Mouse (Mus musculus) CD4-positive, CD25-positive, alpha-beta regulatory T cell, adult 4 months (primary cell): Measurements from ENCODE around the gene Ccdc24. TPM values are rescaled to one million over a fixed set of nuclear protein-coding genes. Genes with fewer than 3 reads are reported as not detected.

ENCODE experiments used
- ATAC-seq: one replicate; pipeline ENCODE4 v1.8.0; 2017
- polyA plus RNA-seq, 2 experiments: library from polyadenylated mRNA; unstranded; fragments of 100-300 nt; shearing (Covaris generic); gene quantifications; one replicate each; pipeline ENCODE4 v1.2.1; 2017

Gene Ccdc24
- polyA plus RNA-seq, 2 experiments from 2014 or later: not detected

DNA sequence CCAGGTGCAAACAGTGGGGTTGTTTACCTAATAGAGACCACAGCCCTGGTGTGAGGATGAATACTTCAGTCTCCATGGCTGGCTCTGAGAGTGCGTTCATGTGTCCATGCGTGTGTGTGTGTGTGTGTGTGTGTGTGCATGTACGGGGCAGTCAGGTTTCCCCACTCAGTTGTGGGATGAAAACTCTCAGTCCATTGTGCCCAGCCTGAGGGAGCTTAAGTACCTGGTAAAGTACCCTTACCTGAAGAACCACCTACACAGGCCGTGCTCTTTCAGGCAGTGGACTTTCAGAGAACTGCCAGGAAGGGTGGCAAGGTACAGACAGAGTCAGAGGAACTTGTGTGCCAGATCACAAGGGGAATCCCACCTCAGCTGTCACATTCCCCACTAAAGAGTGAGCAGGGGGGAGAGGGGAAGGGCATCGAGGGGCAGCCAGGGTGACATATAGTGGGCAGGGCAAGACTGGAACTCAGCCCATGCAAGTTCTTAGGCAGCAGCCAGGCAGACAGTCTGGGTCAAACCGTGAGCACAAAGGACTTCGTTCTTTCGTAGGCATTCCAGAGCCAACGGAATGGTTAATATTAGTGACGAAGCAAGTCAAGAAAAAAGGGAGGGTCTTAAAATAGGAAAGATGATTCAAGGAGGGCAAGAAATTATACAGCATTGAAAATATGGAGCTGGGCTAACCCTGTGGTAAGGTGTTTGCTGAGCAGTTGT is 20.0 kb downstream of the Ccdc24 start:
- ATAC-seq: no peak

- ATAC-seq: no peak
These were observed 21.5 kb downstream of the Ccdc24 start for GRCm38 (mm10) chr4:117850871-117851270.

DNA sequence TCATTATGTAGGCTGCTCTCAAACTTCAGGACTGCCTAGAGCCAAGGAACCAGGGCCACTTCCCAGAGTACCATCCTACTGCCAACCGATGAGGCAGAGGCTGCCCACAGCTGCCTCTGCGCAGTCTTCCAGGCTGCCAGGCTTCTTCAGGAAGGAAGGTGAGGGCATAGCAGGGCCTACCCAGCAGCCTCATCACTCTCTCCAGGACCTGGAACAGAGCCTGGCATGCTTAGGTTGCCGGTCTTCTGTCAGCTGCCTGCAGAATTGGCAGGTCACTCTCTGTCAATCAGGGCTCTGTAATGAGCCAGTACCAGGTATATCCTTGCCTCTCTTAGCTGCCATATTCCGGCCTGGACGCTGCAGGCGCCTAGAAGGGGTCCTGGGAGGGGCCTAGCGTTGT is 22.2 kb downstream of the Ccdc24 start:
- ATAC-seq: no peak

GRCm38 (mm10) chr4:117849506-117849905 is 22.9 kb downstream of the Ccdc24 start:
- ATAC-seq: no peak

DNA sequence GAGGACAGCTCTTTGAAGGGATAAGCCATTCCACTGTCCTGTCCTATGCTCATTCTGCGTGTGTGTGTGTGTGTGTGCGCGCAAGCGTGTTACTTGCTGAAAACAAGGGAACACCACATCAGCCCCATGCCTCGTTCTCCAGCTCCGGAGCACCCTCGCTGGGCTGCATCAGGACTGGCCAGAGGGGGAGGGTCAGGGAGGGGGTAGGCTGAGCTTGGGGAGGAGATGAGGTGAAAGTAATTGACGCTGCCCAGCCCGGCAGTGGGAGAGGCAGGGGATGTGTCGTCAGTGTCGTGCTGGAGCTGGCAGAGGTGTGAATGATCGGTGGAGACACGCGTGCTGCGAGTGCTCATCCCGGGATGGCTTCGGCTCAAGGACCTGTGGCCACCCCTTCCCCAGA is 23.3 kb downstream of the Ccdc24 start:
- ATAC-seq: no peak

DNA sequence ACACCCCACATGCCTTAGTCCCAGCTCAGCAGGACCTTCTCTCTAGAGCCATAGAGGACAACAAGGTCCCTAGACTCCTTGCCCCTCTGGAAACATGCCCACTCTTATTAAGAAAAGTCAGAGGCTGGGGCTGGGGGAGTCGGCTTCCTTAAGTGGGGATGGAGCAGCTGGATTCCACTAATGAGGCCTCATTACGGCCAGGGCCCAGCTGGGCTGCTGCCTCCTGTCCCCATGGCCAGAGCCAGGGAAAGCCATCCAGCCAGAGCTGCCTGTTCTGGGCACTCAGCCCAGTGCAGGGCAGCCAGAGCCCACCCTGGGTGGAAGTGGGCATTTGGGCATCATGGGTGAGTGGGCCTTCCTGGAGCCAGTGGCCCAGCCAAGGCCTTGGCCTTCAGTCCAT is 25.3 kb downstream of the Ccdc24 start:
- no peak for ATAC-seq

DNA sequence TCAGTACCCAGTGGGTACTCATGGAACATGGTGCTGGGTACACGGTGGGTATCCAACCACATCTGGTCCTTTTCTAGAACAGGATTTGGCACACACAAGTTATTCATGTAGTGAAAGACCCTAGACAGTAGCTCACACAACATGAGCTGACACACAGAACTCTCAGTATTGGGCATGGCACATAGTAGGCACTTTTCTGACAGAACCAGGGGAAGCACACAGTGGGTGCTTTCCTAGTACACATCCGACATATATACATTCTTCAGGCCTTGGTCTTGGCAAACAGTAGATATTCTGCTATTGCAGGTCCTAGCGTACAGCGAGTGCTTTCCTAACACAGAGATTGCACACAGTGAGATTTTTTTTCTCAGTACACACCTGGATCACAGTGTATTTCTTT is 26.1 kb downstream of the Ccdc24 start:
- no peak for ATAC-seq

DNA sequence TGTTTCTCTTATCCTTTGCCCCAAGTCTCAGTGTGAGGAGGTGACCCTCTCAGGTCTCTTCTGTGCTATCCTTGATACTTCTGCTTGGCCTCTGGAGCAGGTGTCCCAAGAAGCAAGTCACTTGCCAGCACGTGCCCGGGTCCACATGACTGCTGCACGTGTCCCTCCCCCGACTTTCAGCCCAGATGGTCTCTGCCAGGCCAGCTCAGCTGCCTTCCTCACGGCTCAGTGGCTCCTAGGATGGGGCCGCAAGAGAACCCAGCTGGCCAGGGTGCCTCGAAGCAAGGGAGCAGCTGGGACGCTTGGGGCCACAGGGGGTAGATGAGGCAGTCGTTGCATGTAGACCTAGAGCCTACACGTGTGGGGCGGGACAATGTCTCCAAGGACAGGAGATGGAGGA is 27.0 kb downstream of the Ccdc24 start:
- no peak for ATAC-seq

GRCm38 (mm10) chr4:117844467-117844866 is 27.9 kb downstream of the Ccdc24 start:
- ATAC-seq: no peak

- ATAC-seq: no peak
These were observed 29.3 kb downstream of the Ccdc24 start for GRCm38 (mm10) chr4:117843101-117843500.

DNA sequence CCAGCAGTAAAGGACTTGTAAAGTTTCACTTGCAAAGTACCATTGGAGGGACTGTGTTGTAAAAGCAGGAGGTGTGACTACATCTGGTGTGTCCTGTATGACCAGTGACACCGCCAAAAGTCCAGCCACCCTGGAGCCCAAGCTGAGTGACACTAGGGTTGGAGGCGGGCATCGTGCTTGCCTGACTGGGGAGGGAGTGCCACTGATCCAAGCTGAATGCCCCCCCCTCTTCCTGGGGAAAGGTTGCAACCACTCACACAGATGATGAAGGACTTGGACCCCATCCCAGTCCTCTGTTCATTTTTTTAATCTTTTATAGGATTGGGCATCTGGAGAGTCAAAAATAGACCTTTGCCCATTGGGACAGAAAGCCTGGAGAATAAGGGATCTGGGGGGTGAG is 30.8 kb downstream of the Ccdc24 start:
- ATAC-seq: no peak

- ATAC-seq: no peak
These were observed 31.5 kb downstream of the Ccdc24 start for GRCm38 (mm10) chr4:117840821-117841220.

DNA sequence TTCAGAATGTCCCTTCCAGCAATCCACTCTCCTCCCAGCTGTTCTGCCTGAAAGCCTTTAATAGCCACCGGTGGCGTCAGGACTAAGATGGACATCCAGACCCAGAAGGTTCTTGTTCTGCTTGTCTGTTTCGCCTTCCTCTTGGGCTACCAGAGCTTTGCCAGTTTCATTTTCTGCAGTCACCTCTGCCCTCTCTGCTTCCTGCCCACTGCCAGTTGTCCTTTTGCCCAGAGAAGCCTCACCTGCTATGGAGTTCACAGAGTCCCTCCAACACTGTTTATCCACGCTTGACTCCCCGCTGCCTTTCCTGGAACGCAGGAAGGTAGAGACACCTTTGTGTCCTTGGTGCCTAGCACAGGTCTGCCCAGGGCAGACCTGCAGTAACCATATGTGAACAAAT is 33.0 kb downstream of the Ccdc24 start:
- no peak for ATAC-seq

- ATAC-seq: no peak
These were observed 35.1 kb downstream of the Ccdc24 start for GRCm38 (mm10) chr4:117837271-117837670.

DNA sequence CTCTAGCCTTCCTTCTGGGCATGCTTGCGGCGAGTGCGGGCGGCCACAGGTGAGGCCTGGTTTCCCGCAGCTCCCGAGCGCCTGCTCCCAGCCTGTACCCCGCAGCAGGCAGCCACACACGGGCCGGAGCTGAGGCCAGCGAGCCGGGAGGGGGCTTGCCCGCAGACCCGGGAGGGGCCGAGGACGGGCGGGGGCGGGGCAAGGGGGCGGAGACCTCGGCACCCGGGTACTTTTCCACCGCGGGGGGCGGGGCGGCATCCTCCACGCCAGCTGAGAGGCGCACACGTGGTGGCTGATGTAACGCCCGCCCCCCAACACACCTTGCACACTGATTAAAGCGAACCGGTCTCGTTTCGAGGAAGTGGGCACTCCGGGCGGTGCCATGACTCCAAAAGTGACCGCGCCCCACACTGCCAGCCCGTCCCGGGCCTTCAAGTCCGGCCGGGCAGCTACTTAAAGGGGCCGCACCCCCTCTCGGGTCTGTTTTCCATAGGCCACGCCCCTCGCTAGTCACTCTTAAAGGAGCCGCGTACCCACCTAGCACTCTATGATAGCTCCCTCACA is 36.1 kb downstream of the Ccdc24 start:
- peak; percentile 79 for ATAC-seq

DNA sequence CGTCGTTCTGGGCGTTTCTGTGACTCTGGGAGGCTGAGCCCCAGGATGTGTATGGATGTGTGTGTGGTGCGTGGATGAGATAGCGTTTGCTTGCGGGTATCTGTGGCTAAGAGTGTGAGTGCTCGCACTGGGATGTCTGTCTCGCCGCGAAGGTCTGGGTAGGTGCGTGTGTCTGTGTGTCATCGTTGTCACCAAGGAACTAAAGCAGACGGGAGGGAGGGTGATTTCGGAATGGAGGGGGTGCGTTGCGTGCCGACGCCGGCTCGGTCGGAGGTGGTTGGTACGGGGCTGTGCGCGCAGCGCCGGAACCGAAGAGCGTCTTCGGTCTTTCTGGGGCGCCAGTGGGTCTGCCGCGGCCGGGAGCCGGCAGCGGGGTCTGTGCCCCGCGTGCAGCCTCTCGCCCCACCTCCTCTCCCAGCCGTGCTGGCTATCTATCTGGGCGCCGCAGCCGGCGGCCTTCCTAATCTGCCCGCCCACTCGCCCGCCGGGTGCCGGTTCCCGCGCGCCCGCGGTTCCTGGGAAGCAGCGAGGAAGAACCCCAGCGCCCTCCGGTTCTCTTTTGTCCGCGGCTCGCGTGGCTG is 36.7 kb downstream of the Ccdc24 start:
- peak; percentile 44 for ATAC-seq

GRCm38 (mm10) chr4:117834845-117835530 is 37.4 kb downstream of the Ccdc24 start:
- peak; percentile 19 for ATAC-seq

GRCm38 (mm10) chr4:117834457-117834844 is 37.9 kb downstream of the Ccdc24 start, which contains the start of gene Slc6a9:
Gene Slc6a9, plus strand, starts transcription at chr4:117834506.
- no peak for ATAC-seq

DNA sequence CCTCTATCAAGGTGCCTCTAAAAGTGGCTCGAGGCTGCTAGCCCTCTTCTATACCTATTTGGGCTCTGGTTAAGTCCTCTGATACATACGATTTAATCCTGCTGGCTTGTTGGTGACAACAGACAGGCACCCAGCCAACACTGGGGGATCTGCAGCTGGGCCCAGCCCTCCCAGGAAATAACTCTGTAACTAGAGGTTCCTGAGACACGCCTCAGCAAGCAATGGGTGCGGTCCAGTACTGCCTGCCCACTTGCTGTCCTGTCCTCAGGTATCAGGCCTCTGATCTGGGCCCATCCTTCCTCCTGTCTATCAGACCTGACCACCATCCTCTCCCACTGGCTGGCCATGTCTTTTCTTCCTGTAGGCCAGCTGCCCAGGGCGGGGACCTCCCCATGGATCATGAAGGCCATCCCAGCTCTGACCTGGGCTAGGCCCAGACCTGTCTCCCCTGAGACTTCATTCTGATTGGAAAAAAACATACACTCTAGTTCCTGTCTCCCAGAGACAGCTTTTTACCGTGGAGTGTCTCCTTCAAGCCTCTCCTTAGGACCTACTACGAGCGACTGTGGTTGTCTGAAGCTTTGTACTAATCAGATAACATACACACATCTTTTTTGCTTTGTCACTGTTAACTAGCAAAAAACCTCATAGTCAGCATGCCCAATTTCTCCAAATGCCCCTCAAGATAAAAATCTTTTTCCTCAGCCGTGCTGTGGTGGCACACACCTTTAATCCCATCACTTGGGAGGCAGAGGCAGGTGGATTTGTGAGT is 40.3 kb downstream of the Ccdc24 start:
- no peak for ATAC-seq

DNA sequence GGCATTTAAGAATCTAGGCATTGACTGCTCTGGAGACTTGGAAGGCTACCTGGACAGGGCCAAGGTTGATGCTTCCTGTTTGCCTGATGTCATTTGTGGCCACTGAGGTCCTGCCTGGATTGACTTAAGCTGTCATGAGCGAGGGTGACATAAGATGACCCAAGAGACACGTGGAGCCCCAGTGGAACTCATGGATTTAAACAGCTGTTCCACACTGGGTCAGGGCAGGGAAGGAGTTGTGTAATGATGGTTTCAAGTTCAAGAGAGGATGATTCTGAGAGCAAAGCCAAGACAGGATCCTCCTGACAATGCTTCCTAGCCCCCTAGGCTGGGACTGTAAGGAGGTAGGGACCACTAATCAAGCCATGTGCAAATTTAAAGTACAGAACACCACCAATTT is 40.9 kb downstream of the Ccdc24 start:
- ATAC-seq: no peak

- ATAC-seq: no peak
These were observed 41.6 kb downstream of the Ccdc24 start for GRCm38 (mm10) chr4:117830801-117831200.

DNA sequence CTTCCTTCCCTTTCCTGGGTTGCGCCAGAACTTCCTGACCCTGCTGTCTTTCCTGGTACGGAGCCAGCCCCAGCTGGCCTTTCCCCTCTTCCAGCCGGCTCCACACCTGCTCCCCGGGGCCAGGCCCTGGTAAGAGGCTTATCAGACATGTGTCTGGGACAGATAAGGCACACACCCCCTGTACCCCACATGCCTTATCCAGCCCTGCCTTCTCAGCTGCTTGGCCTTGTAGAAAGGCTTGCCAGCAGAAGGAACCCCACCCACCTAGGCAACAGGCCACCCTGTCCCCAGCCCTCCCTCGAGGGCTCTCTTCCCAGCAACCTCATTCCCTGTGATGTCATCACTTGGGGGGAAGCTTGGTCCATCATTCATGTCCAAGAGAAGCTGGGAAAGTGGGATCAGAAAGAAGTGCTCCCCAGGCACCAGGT is 42.2 kb downstream of the Ccdc24 start:
- ATAC-seq: no peak
